Mouse (Mus musculus): ENCODE data around the gene Anxa4.

DNA sequence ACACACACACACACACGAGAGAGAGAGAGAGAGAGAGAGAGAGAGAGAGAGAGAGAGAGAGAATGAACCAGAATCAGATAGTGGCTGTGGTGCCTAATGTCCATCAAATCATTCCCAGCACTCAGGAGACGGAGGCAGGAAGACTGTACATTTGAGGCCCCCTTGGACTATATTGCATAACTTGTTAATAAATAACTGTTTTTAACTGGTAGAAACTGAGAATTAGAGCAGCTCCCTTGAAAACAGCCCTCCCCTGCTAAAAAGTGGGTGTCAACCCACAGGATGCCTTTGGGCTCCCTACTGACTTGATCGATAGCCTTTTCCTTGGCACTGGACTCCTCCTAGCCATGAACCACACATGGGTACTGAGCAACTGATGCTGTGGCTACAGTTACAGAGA lies 11.0 kb downstream of the Anxa4 start:
- TF ChIP-seq GATA1 (IDR thresholded peaks at IDR 0.05; ENCODE audit: borderline replicate concordance, low read length) = no peak
- no peak for TF ChIP-seq FLI1 (IDR thresholded peaks at IDR 0.05; ENCODE audit: low read length)

Data from megakaryocyte, embryonic 14.5 days (primary cell).